Mouse (Mus musculus) megakaryocyte-erythroid progenitor cell, adult 5-6 weeks (primary cell): Measurements from ENCODE around the gene Fyn. TPM values are rescaled to one million over a fixed set of nuclear protein-coding genes. Genes with fewer than 3 reads are reported as not detected.

Source experiments
- ATAC-seq: replicated peaks from 2 replicates; pipeline ENCODE4 v1.8.0; 2016; ENCODE audit warnings: mild to moderate bottlenecking, inconsistent platforms; ENCODE audit not compliant: severe bottlenecking, poor library complexity, low FRiP score, low TSS enrichment
- total RNA-seq, 2 experiments: library from RNA; stranded (forward) in 1 of 2; stranded (reverse) in 1 of 2; fragments of 200-1000, 215-1000 nt in 1 of 2; fragments of >200 nt in 1 of 2; fragmentation: Nextera tagmentation in 1 of 2; gene quantifications; 2 replicates each; pipeline ENCODE4 v1.2.3; 2014 to 2017

The Fyn gene
- total RNA-seq, 2 experiments from 2014 or later: 16.5 to 29.4 TPM

GRCm38 (mm10) chr10:39520123-39520989 is 151.7 kb downstream of the Fyn start:
- peak; percentile 88 for ATAC-seq

GRCm38 (mm10) chr10:39521327-39521726 is 152.7 kb downstream of the Fyn start:
- ATAC-seq: no peak

- ATAC-seq: no peak
Measured at GRCm38 (mm10) chr10:39521861-39522391, 153.3 kb downstream of the Fyn start.

GRCm38 (mm10) chr10:39522857-39523614 is 154.4 kb downstream of the Fyn start:
- ATAC-seq: no peak

- ATAC-seq: no peak
Measured at GRCm38 (mm10) chr10:39524355-39524754, 155.7 kb downstream of the Fyn start.

- ATAC-seq: no peak
Measured at GRCm38 (mm10) chr10:39525431-39525830, 156.8 kb downstream of the Fyn start.

GRCm38 (mm10) chr10:39527113-39527512 is 158.5 kb downstream of the Fyn start:
- no peak for ATAC-seq

GRCm38 (mm10) chr10:39529179-39529578 is 160.5 kb downstream of the Fyn start:
- ATAC-seq: no peak

GRCm38 (mm10) chr10:39532008-39532740 is 163.5 kb downstream of the Fyn start:
- no peak for ATAC-seq

GRCm38 (mm10) chr10:39532823-39533222 is 164.2 kb downstream of the Fyn start:
- no peak for ATAC-seq

GRCm38 (mm10) chr10:39534324-39535026 is 165.8 kb downstream of the Fyn start:
- ATAC-seq: no peak

GRCm38 (mm10) chr10:39535347-39535746 is 166.7 kb downstream of the Fyn start:
- ATAC-seq: no peak

- no peak for ATAC-seq
Measured at GRCm38 (mm10) chr10:39536258-39536657, 167.6 kb downstream of the Fyn start.

GRCm38 (mm10) chr10:39540012-39540647 is 171.5 kb downstream of the Fyn start:
- 0 out of 2 replicates have a peak, but pooled peaks have one; percentile 50 for ATAC-seq

- ATAC-seq: no peak
Measured at GRCm38 (mm10) chr10:39540995-39541394, 172.3 kb downstream of the Fyn start.

- ATAC-seq: no peak
Measured at GRCm38 (mm10) chr10:39541451-39541874, 172.8 kb downstream of the Fyn start.

GRCm38 (mm10) chr10:39541951-39542521 is 173.4 kb downstream of the Fyn start:
- ATAC-seq: no peak

- ATAC-seq: no peak
Measured at GRCm38 (mm10) chr10:39542535-39543257, 174.0 kb downstream of the Fyn start.
